Mouse (Mus musculus): ENCODE data around the gene Ccdc122. TPM values are rescaled to one million over a fixed set of nuclear protein-coding genes. Genes with fewer than 3 reads are reported as not detected.
"Not testable (repeated sequence)": the region's sequence is repeated elsewhere in the genome, so short reads cannot be mapped to it uniquely, and the experiment has no call there.

Ccdc122 gene
- polyA plus RNA-seq, 1 experiment from 2014 or later, result 1.5 TPM

- no peak overlapping the region for H3K4me2 ChIP-seq (replicated peaks)
- no peak overlapping the region for H3K27ac ChIP-seq
- H3K36me3 ChIP-seq, result no peaks in the 10 kb centered on the region
- no peak for ATAC-seq (ENCODE audit: low FRiP score)
- no peaks in the 10 kb centered on the region for H3K9me3 ChIP-seq (replicated peaks)
- peaks cover 2% of the 10 kb centered on the region; the same call in 1 of the 2 replicates for H3K27me3 ChIP-seq
- H3K9ac ChIP-seq, result no peak overlapping the region
- H3K4me1 ChIP-seq, result peaks cover 4% of the 10 kb centered on the region; the same call in 1 of the 2 replicates
- WGBS, result 93% methylated on average over 3 of the region's 3 CpGs
- no peak overlapping the region for H3K4me3 ChIP-seq
Observed at GRCm38 (mm10) chr14:77033391-77033790, 3.2 kb upstream of the Ccdc122 start.

GRCm38 (mm10) chr14:77034175-77034915 lies 2.2 kb upstream of the Ccdc122 start:
- Histone ChIP-seq H3K4me1 (peaks cover 4% of the 10 kb centered on the region; the same call in 1 of the 2 replicates), H3K4me3 (no peak overlapping the region), H3K9me3 (replicated peaks) (no peaks in the 10 kb centered on the region), H3K4me2 (replicated peaks) (no peak overlapping the region), H3K36me3 (no peaks in the 10 kb centered on the region), H3K27me3 (peaks cover 2% of the 10 kb centered on the region; the same call in 1 of the 2 replicates), H3K27ac (no peak overlapping the region), H3K9ac (no peak overlapping the region)
- no peak for ATAC-seq (ENCODE audit: low FRiP score)
- WGBS, result 62% methylated on average over 7 of the region's 7 CpGs

- Histone ChIP-seq H3K4me2 (replicated peaks) (no peak overlapping the region), H3K4me1 (peaks cover 4% of the 10 kb centered on the region; the same call in 1 of the 2 replicates), H3K27ac (no peak overlapping the region), H3K9me3 (replicated peaks) (no peaks in the 10 kb centered on the region), H3K36me3 (no peaks in the 10 kb centered on the region), H3K9ac (no peak overlapping the region), H3K4me3 (no peak overlapping the region), H3K27me3 (peaks cover 2% of the 10 kb centered on the region; the same call in 1 of the 2 replicates)
- no peak for ATAC-seq (ENCODE audit: low FRiP score)
- 81% methylated on average over 8 of the region's 8 CpGs for WGBS
Observed at GRCm38 (mm10) chr14:77034970-77035369, 1.6 kb upstream of the Ccdc122 start.

- Histone ChIP-seq H3K9me3 (replicated peaks) (no peaks in the 10 kb centered on the region), H3K36me3 (no peaks in the 10 kb centered on the region), H3K9ac (no peak overlapping the region), H3K4me3 (no peak overlapping the region), H3K27ac (no peak overlapping the region), H3K4me1 (peaks cover 4% of the 10 kb centered on the region; the same call in 1 of the 2 replicates), H3K4me2 (replicated peaks) (no peak overlapping the region), H3K27me3 (peaks cover 2% of the 10 kb centered on the region; the same call in 1 of the 2 replicates)
- ATAC-seq (ENCODE audit: low FRiP score), result no peak
- WGBS, result 89% methylated on average over 5 of the region's 5 CpGs
Observed at GRCm38 (mm10) chr14:77037330-77037729, 758 bp downstream of the Ccdc122 start.

- H3K9ac ChIP-seq, result no peak overlapping the region
- H3K27me3 ChIP-seq, result peaks cover 2% of the 10 kb centered on the region; the same call in 1 of the 2 replicates
- H3K36me3 ChIP-seq, result no peaks in the 10 kb centered on the region
- H3K4me2 ChIP-seq (replicated peaks), result no peak overlapping the region
- H3K9me3 ChIP-seq (replicated peaks), result no peaks in the 10 kb centered on the region
- no peak overlapping the region for H3K27ac ChIP-seq
- H3K4me1 ChIP-seq, result peaks cover 4% of the 10 kb centered on the region; the same call in 1 of the 2 replicates
- WGBS, result 75% methylated on average over 8 of the region's 8 CpGs
- H3K4me3 ChIP-seq, result no peak overlapping the region
- ATAC-seq (ENCODE audit: low FRiP score), result no peak
Observed at GRCm38 (mm10) chr14:77037832-77038425, 1.4 kb downstream of the Ccdc122 start.

- no peaks in the 10 kb centered on the region for H3K36me3 ChIP-seq
- no peak overlapping the region for H3K4me2 ChIP-seq (replicated peaks)
- H3K9me3 ChIP-seq (replicated peaks), result no peaks in the 10 kb centered on the region
- ATAC-seq (ENCODE audit: low FRiP score), result no peak
- H3K27me3 ChIP-seq, result no peaks in the 10 kb centered on the region
- no peaks in the 10 kb centered on the region for H3K4me1 ChIP-seq
- no peak overlapping the region for H3K27ac ChIP-seq
- no peak overlapping the region for H3K9ac ChIP-seq
- H3K4me3 ChIP-seq, result no peak overlapping the region
Observed at GRCm38 (mm10) chr14:77053288-77053687, 16.7 kb downstream of the Ccdc122 start.

GRCm38 (mm10) chr14:77069361-77069760 lies 32.8 kb downstream of the Ccdc122 start:
- WGBS, result 96% methylated on average over 1 of the region's 1 CpGs
- H3K9ac ChIP-seq, result no peak overlapping the region
- no peaks in the 10 kb centered on the region for H3K27me3 ChIP-seq
- no peaks in the 10 kb centered on the region for H3K9me3 ChIP-seq (replicated peaks)
- H3K4me2 ChIP-seq (replicated peaks), result no peak overlapping the region
- no peak overlapping the region for H3K4me3 ChIP-seq
- H3K27ac ChIP-seq, result no peak overlapping the region
- H3K36me3 ChIP-seq, result no peaks in the 10 kb centered on the region
- no peaks in the 10 kb centered on the region for H3K4me1 ChIP-seq
- no peak for ATAC-seq (ENCODE audit: low FRiP score)

- whole genome bisulfite sequencing, result 96% methylated on average over 5 of the region's 5 CpGs
- Histone ChIP-seq H3K9ac (no peak overlapping the region), H3K36me3 (no peaks in the 10 kb centered on the region), H3K9me3 (replicated peaks) (no peaks in the 10 kb centered on the region), H3K27ac (no peak overlapping the region), H3K4me3 (no peak overlapping the region), H3K27me3 (no peaks in the 10 kb centered on the region), H3K4me2 (replicated peaks) (no peak overlapping the region), H3K4me1 (no peaks in the 10 kb centered on the region)
- ATAC-seq (ENCODE audit: low FRiP score), result no peak
Observed at GRCm38 (mm10) chr14:77081248-77081647, 44.7 kb downstream of the Ccdc122 start.

GRCm38 (mm10) chr14:77100285-77100684 lies 63.7 kb downstream of the Ccdc122 start:
- no peaks in the 10 kb centered on the region for H3K4me1 ChIP-seq
- H3K9me3 ChIP-seq (replicated peaks), result no peaks in the 10 kb centered on the region
- ATAC-seq (ENCODE audit: low FRiP score), result no peak
- H3K36me3 ChIP-seq, result no peaks in the 10 kb centered on the region
- no peak overlapping the region for H3K27ac ChIP-seq
- H3K4me2 ChIP-seq (replicated peaks), result no peak overlapping the region
- no peak overlapping the region for H3K4me3 ChIP-seq
- no peaks in the 10 kb centered on the region for H3K27me3 ChIP-seq
- no peak overlapping the region for H3K9ac ChIP-seq
- WGBS, result 73% methylated on average over 2 of the region's 2 CpGs

- not testable (repeated sequence) for H3K9ac ChIP-seq; H3K9me3 ChIP-seq (replicated peaks); ATAC-seq (ENCODE audit: low FRiP score); H3K4me1 ChIP-seq; H3K36me3 ChIP-seq; H3K4me2 ChIP-seq (replicated peaks); H3K27me3 ChIP-seq; H3K4me3 ChIP-seq; H3K27ac ChIP-seq
- 57% methylated on average over 5 of the region's 5 CpGs for WGBS
Observed at GRCm38 (mm10) chr14:77110622-77111021, 74.0 kb downstream of the Ccdc122 start.

- Histone ChIP-seq H3K27me3 (no peaks in the 10 kb centered on the region), H3K4me3 (no peak overlapping the region), H3K27ac (no peak overlapping the region), H3K36me3 (no peaks in the 10 kb centered on the region), H3K9me3 (replicated peaks) (no peaks in the 10 kb centered on the region), H3K4me1 (no peaks in the 10 kb centered on the region), H3K9ac (no peak overlapping the region), H3K4me2 (replicated peaks) (no peak overlapping the region)
- 85% methylated on average over 5 of the region's 5 CpGs for WGBS
- ATAC-seq (ENCODE audit: low FRiP score), result no peak
Observed at GRCm38 (mm10) chr14:77130612-77131011, 94.0 kb downstream of the Ccdc122 start.

- no peak for ATAC-seq (ENCODE audit: low FRiP score)
- no peak overlapping the region for H3K9ac ChIP-seq
- WGBS, result 57% methylated on average over 6 of the region's 6 CpGs
Observed at GRCm38 (mm10) chr14:77136936-77137335, 100.4 kb downstream of the Ccdc122 start.

More at GRCm38 (mm10) chr14:77136936-77137335, 100.4 kb downstream of the Ccdc122 start:
- peaks cover 3% of the 10 kb centered on the region; the same call in 1 of the 2 replicates for H3K4me1 ChIP-seq
- H3K27ac ChIP-seq, result no peak overlapping the region
- H3K27me3 ChIP-seq, result no peaks in the 10 kb centered on the region
- H3K36me3 ChIP-seq, result no peaks in the 10 kb centered on the region
- no peak overlapping the region for H3K4me3 ChIP-seq
- no peaks in the 10 kb centered on the region for H3K9me3 ChIP-seq (replicated peaks)
- H3K4me2 ChIP-seq (replicated peaks), result no peak overlapping the region
